Mouse (Mus musculus): ENCODE data around the gene Igf2bp3.

Gene Igf2bp3

GRCm38 (mm10) chr6:49219001-49219560, 4.3 kb upstream of the Igf2bp3 start:
- CTCF ChIA-PET = interaction anchor here (0.7 to 1.0 kb wide), 3 partner anchors 10 to 1384 kb away, joined by 3 to 10 read pairs (median 7); partner anchors contain the start of gene Zfp398

- CTCF ChIA-PET = interaction anchor here (0.7 kb wide), 3 partner anchors 11 to 155 kb away, joined by 4 to 27 read pairs (median 5); no protein-coding TSS in a partner anchor
Measured at GRCm38 (mm10) chr6:49218275-49218802, 3.6 kb upstream of the Igf2bp3 start.

GRCm38 (mm10) chr6:49217581-49218274, 3.0 kb upstream of the Igf2bp3 start:
- CTCF ChIA-PET = interaction anchor here (0.6 to 0.7 kb wide), 2 partner anchors 69 to 111 kb away, joined by 3 to 4 read pairs; no protein-coding TSS in a partner anchor

- CTCF ChIA-PET = interaction anchor here (0.5 to 1.1 kb wide), 4 partner anchors 9 to 160 kb away, joined by 3 to 8 read pairs (median 4); no protein-coding TSS in a partner anchor
Measured at GRCm38 (mm10) chr6:49216811-49217542, 2.2 kb upstream of the Igf2bp3 start.

- CTCF ChIA-PET = interaction anchor here (0.5 to 1.1 kb wide), 4 partner anchors 8 to 465 kb away, joined by 3 to 8 read pairs (median 4); no protein-coding TSS in a partner anchor
Measured at GRCm38 (mm10) chr6:49215748-49216585, 1.2 kb upstream of the Igf2bp3 start.

- CTCF ChIA-PET = interaction anchor here (0.6 to 1.4 kb wide), 3 partner anchors 33 to 1586 kb away, joined by 3 to 4 read pairs (median 3); partner anchors contain the start of gene Gm45021
Measured at GRCm38 (mm10) chr6:49214086-49214927, 450 bp downstream of the Igf2bp3 start.

GRCm38 (mm10) chr6:49213581-49214085, 1.1 kb downstream of the Igf2bp3 start:
- CTCF ChIA-PET = interaction anchor here (1.1 to 1.4 kb wide), 2 partner anchors 11 to 33 kb away, joined by 3 to 4 read pairs; no protein-coding TSS in a partner anchor

- CTCF ChIA-PET = interaction anchor here (1.1 kb wide), 1 partner anchor 12 kb away, joined by 3 read pairs; no protein-coding TSS in a partner anchor
Measured at GRCm38 (mm10) chr6:49212931-49213580, 1.7 kb downstream of the Igf2bp3 start.

- CTCF ChIA-PET = interaction anchor here (0.6 to 1.1 kb wide), 4 partner anchors 12 to 1315 kb away, joined by 3 to 7 read pairs (median 4); no protein-coding TSS in a partner anchor
Measured at GRCm38 (mm10) chr6:49212141-49212540, 2.6 kb downstream of the Igf2bp3 start.

- CTCF ChIA-PET = interaction anchor here (0.6 kb wide), 1 partner anchor 18 kb away, joined by 3 read pairs; no protein-coding TSS in a partner anchor
Measured at GRCm38 (mm10) chr6:49211596-49211995, 3.2 kb downstream of the Igf2bp3 start.

- CTCF ChIA-PET = interaction anchor here (0.6 to 0.7 kb wide), 3 partner anchors 12 to 141 kb away, joined by 3 to 8 read pairs (median 4); no protein-coding TSS in a partner anchor
Measured at GRCm38 (mm10) chr6:49209881-49210854, 4.6 kb downstream of the Igf2bp3 start.

- CTCF ChIA-PET = interaction anchor here (1.1 to 1.5 kb wide), 2 partner anchors 8 to 13 kb away, joined by 4 to 8 read pairs; no protein-coding TSS in a partner anchor
Measured at GRCm38 (mm10) chr6:49208935-49209334, 5.8 kb downstream of the Igf2bp3 start.

- CTCF ChIA-PET = interaction anchor here (1.1 to 1.5 kb wide), 2 partner anchors 8 to 13 kb away, joined by 4 to 8 read pairs; no protein-coding TSS in a partner anchor
Measured at GRCm38 (mm10) chr6:49208297-49208930, 6.3 kb downstream of the Igf2bp3 start.

- CTCF ChIA-PET = no interaction called here
Measured at GRCm38 (mm10) chr6:49206416-49206815, 8.3 kb downstream of the Igf2bp3 start.

- CTCF ChIA-PET = no interaction called here
Measured at GRCm38 (mm10) chr6:49195188-49195587, 19.6 kb downstream of the Igf2bp3 start.

- CTCF ChIA-PET = no interaction called here
Measured at GRCm38 (mm10) chr6:49194536-49194935, 20.2 kb downstream of the Igf2bp3 start.

GRCm38 (mm10) chr6:49189363-49189762, 25.4 kb downstream of the Igf2bp3 start:
- CTCF ChIA-PET = no interaction called here
